Mouse (Mus musculus) embryonic facial prominence, embryonic 12.5 days (tissue): ENCODE results near the gene Scn4a. TPM values are rescaled to one million over a fixed set of nuclear protein-coding genes. Genes with fewer than 3 reads are reported as not detected.

ENCODE experiments used
- ATAC-seq: fragments of 200-750 bp; cut with Nextera tagmentation; 2 replicates; pipeline ENCODE4 v1.8.0; 2017; ENCODE audit not compliant: insufficient number of reproducible peaks, insufficient read depth, low FRiP score, low TSS enrichment
- H3K27ac ChIP-seq: fragments of 300-500 bp; sonication (generic); 2 replicates; pipeline ENCODE4 v1.5.1; 2016; ENCODE audit warnings: mild to moderate bottlenecking
- H3K27me3 ChIP-seq: fragments of 300-500 bp; sonication (generic); 2 replicates; pipeline ENCODE4 v1.6.1; 2016; ENCODE audit warnings: mild to moderate bottlenecking, moderate library complexity
- H3K36me3 ChIP-seq: fragments of 300-500 bp; sonication (generic); 2 replicates; pipeline ENCODE4 v1.6.1; 2016; ENCODE audit warnings: mild to moderate bottlenecking
- H3K4me1 ChIP-seq: fragments of 300-500 bp; sonication (generic); 2 replicates; pipeline ENCODE4 v1.6.1; 2016
- H3K4me2 ChIP-seq: fragments of 300-500 bp; sonication (generic); replicated peaks from 2 replicates; pipeline ENCODE4 v1.6.1; 2016; ENCODE audit warnings: mild to moderate bottlenecking, moderate library complexity
- H3K4me3 ChIP-seq: fragments of 300-500 bp; sonication (generic); 2 replicates; pipeline ENCODE4 v1.5.1; 2016; ENCODE audit warnings: mild to moderate bottlenecking
- H3K9ac ChIP-seq: fragments of 300-500 bp; sonication (generic); 2 replicates; pipeline ENCODE4 v1.6.1; 2016; ENCODE audit warnings: mild to moderate bottlenecking, moderate library complexity
- H3K9me3 ChIP-seq: fragments of 300-500 bp; sonication (generic); 2 replicates; pipeline ENCODE4 v1.6.1; 2016; ENCODE audit warnings: mild to moderate bottlenecking, moderate library complexity
- WGBS: fragments of 180-500 bp; shearing (Covaris S2); methylation state at CpG from one replicate; pipeline ENCODE4 v1.1.7; 2016; 5-methylcytosine and 5-hydroxymethylcytosine counted together
- polyA plus RNA-seq: library from polyadenylated mRNA; unstranded; fragments of >200 nt; fragmentation: Nextera tagmentation; extraction: Ambion mirVana; gene quantifications from 2 replicates; pipeline ENCODE4 v1.2.1, GENCODE M21; 2016

Gene Scn4a
- polyA plus RNA-seq, 1 experiment from 2014 or later = 0.05 TPM

GRCm38 (mm10) chr11:106310123-106310522, 43.0 kb downstream of the Scn4a start:
- WGBS = 61% methylated on average over 5 of the region's 5 CpGs
- Histone ChIP-seq H3K4me2 (no peak overlapping the region), H3K9me3 (no peaks in the 10 kb centered on the region), H3K4me1 (peaks cover 16% of the 10 kb centered on the region), H3K9ac (no peak overlapping the region), H3K36me3 (no peaks in the 10 kb centered on the region), H3K27me3 (no peaks in the 10 kb centered on the region), H3K27ac (no peak overlapping the region), H3K4me3 (no peak overlapping the region)
- ATAC-seq = no peak

DNA sequence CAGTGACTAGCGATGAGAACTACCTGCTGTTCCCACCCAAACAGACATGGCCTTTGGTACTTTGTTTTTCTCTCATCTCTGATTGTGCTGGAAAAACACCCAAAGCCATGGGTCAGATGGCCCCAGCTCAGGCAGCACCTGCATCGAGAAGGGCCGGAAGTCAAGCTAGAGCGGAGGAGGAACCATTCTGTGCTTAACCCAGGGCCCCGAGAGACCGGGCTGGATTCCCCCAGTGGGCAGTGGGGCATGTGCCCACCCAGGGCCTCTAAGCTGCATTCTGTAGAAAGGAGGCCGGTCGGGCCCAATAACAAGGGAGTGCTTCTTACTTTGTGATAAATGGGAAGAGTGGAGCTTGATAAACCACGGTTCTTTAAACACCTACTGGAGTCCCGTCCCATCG, 44.9 kb downstream of the Scn4a start:
- Histone ChIP-seq H3K9me3 (no peaks in the 10 kb centered on the region), H3K36me3 (no peaks in the 10 kb centered on the region), H3K27ac (no peak overlapping the region), H3K4me3 (no peak overlapping the region), H3K27me3 (no peaks in the 10 kb centered on the region), H3K4me1 (0 out of 2 replicates have a peak, but pooled peaks cover under 1% of the 10 kb centered on the region), H3K9ac (no peak overlapping the region), H3K4me2 (no peak overlapping the region)
- ATAC-seq = no peak
- WGBS = 81% methylated on average over 11 of the region's 11 CpGs

DNA sequence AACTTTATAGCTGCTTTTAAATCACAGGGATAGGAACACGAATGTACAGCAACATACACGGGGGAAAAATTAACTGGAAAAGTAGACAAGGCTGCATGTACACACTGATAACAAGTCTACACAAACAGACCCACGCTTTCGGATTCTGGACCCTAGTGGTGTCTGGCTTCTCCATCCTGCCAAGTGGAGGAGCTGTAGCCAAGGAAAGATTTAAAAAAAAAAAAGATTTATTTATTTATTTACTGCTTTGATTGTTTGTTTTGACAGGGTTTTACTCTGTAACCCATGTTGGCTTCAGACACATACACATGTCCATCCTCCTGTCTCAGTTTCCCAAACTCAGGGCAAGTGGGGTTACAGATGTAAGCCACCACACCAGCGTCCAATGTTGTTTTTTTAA, 45.7 kb downstream of the Scn4a start:
- H3K4me2 ChIP-seq = no peak overlapping the region
- no peaks in the 10 kb centered on the region for H3K4me1 ChIP-seq
- no peaks in the 10 kb centered on the region for H3K27me3 ChIP-seq
- H3K27ac ChIP-seq = no peak overlapping the region
- WGBS = 79% methylated on average over 5 of the region's 5 CpGs
- ATAC-seq = no peak
- no peak overlapping the region for H3K9ac ChIP-seq
- no peaks in the 10 kb centered on the region for H3K36me3 ChIP-seq
- no peaks in the 10 kb centered on the region for H3K9me3 ChIP-seq
- no peak overlapping the region for H3K4me3 ChIP-seq

- H3K9ac ChIP-seq = no peak overlapping the region
- H3K27me3 ChIP-seq = no peaks in the 10 kb centered on the region
- no peaks in the 10 kb centered on the region for H3K4me1 ChIP-seq
- H3K4me3 ChIP-seq = no peak overlapping the region
- ATAC-seq = no peak
- 90% methylated on average over 9 of the region's 9 CpGs for WGBS
- H3K27ac ChIP-seq = no peak overlapping the region
- no peaks in the 10 kb centered on the region for H3K36me3 ChIP-seq
- H3K9me3 ChIP-seq = no peaks in the 10 kb centered on the region
- no peak overlapping the region for H3K4me2 ChIP-seq
Observed at GRCm38 (mm10) chr11:106306758-106307157, 46.3 kb downstream of the Scn4a start.

DNA sequence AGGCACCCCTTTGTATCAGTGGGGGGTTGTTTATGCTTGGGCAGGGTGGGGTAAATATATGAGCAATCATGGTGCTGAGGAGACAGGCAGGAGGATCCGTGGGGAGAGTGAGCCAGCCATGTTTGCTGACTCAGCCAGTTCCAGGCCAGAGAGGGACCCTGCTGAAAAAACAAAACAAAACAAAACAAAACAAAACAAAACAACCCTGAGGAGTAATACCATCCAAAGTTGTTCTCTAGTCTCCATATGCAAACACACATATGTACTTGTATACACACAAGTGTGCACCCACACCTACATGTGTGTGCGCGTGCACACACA, 47.1 kb downstream of the Scn4a start:
- Histone ChIP-seq H3K9me3 (no peaks in the 10 kb centered on the region), H3K27ac (no peak overlapping the region), H3K27me3 (no peaks in the 10 kb centered on the region), H3K9ac (no peak overlapping the region), H3K4me3 (no peak overlapping the region), H3K36me3 (no peaks in the 10 kb centered on the region), H3K4me2 (no peak overlapping the region), H3K4me1 (no peaks in the 10 kb centered on the region)
- 80% methylated on average over 3 of the region's 3 CpGs for WGBS
- ATAC-seq = no peak

DNA sequence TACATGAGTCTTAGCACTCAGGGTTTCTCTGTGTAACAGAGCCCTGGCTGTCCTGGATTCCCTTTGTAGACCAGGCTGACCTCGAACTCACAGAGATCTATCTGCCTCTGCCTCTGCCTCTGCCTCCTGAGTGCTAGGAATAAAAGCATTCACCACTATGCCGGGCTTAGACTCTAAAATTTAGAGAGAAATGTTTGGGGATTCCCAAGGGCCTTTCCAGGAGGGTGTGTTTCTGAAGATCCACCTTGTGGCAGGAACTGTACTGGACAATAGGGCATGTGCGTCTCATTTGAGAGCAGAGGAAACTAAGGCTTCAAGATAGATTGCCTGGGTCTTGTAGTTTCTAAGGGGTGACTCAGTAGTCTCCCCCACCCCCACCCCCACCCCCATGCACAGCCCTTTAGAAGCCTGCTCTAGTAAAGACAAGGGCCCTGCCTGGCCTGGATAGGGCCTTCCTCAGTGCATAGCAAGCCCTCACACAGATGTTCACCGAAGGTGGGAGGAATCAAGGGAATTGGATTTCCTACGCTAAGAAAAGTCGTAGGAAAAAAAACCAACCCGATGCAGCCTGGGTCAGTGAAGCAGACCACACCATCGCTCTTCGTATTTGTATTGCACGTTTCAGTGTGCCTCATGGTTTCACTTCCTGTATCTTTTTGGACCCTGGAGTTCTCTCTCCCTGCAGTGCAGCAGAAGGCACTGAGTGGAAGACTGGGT, 47.6 kb downstream of the Scn4a start:
- no peak overlapping the region for H3K27ac ChIP-seq
- whole genome bisulfite sequencing = 75% methylated on average over 10 of the region's 10 CpGs
- no peak overlapping the region for H3K9ac ChIP-seq
- no peaks in the 10 kb centered on the region for H3K4me1 ChIP-seq
- H3K36me3 ChIP-seq = no peaks in the 10 kb centered on the region
- no peaks in the 10 kb centered on the region for H3K9me3 ChIP-seq
- H3K4me3 ChIP-seq = no peak overlapping the region
- no peaks in the 10 kb centered on the region for H3K27me3 ChIP-seq
- no peak for ATAC-seq
- no peak overlapping the region for H3K4me2 ChIP-seq

DNA sequence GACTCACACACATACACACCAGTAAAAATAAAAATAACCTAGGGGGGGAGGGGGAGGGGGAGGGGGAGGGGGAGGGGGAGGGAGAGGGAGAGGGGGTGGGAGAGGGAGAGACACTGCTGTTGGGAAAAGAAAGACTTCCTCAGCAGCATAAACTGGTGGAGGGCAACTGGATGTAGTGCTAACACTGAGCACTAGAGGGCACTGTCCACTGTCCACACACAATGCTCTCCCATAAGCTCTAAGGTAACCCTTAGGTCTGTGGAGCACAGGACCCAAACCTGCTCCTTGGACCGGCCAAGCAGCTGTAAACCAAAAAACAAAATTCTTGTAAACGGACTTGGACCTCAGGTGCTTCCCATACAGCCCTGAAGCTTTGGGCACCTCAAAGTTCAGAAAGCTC, 50.5 kb downstream of the Scn4a start:
- no peaks in the 10 kb centered on the region for H3K4me1 ChIP-seq
- H3K27ac ChIP-seq = no peak overlapping the region
- no peak overlapping the region for H3K4me2 ChIP-seq
- no peaks in the 10 kb centered on the region for H3K9me3 ChIP-seq
- H3K27me3 ChIP-seq = no peaks in the 10 kb centered on the region
- H3K9ac ChIP-seq = no peak overlapping the region
- no peak for ATAC-seq
- WGBS = 17% methylated on average over 2 of the region's 2 CpGs
- H3K36me3 ChIP-seq = no peaks in the 10 kb centered on the region
- no peak overlapping the region for H3K4me3 ChIP-seq

GRCm38 (mm10) chr11:106301765-106302164, 51.3 kb downstream of the Scn4a start, which contains the start of gene Gh:
TSS of gene Gh (minus strand) at chr11:106301865.
- 83% methylated on average over 9 of the region's 9 CpGs for WGBS
- no peaks in the 10 kb centered on the region for H3K36me3 ChIP-seq
- no peak within 1 kb of the TSS for H3K4me2 ChIP-seq
- H3K9ac ChIP-seq = no peak within 1 kb of the TSS; the same call in 1 of the 2 replicates
- no peak within 1 kb of the TSS for H3K4me3 ChIP-seq
- H3K9me3 ChIP-seq = no peaks in the 10 kb centered on the region
- H3K27ac ChIP-seq = no peak within 1 kb of the TSS
- ATAC-seq = no peak
- no peaks in the 10 kb centered on the region for H3K27me3 ChIP-seq
- H3K4me1 ChIP-seq = no peaks in the 10 kb centered on the region

- Histone ChIP-seq H3K27me3 (no peaks in the 10 kb centered on the region), H3K4me2 (no peak overlapping the region), H3K4me1 (0 out of 2 replicates have a peak, but pooled peaks cover 2% of the 10 kb centered on the region), H3K9me3 (no peaks in the 10 kb centered on the region), H3K36me3 (no peaks in the 10 kb centered on the region), H3K9ac (no peak overlapping the region), H3K4me3 (no peak overlapping the region), H3K27ac (no peak overlapping the region)
- 85% methylated on average over 2 of the region's 2 CpGs for WGBS
- no peak for ATAC-seq
Observed at GRCm38 (mm10) chr11:106291861-106292260, 61.2 kb downstream of the Scn4a start.

DNA sequence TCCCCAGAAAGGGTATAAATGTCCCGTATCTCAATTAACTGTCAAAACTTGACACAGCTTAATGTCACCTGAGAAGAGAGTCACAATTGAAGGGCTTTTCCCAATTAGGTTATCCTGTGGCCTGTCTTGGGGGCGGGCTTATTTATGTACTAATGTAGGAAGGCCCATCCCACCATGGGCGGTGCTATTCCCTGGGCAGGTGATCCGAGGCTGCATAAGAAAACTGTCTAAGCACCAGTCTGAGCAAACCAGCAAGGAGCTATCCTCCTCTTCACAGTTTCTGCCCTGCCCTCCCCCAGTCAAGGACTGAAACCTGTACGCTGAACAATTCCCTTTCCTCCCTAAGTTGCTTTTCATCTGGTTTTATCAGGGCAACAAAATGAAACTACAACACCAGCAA, 62.7 kb downstream of the Scn4a start:
- H3K4me2 ChIP-seq = no peak overlapping the region
- H3K9ac ChIP-seq = no peak overlapping the region
- H3K36me3 ChIP-seq = no peaks in the 10 kb centered on the region
- H3K27ac ChIP-seq = no peak overlapping the region
- 0 out of 2 replicates have a peak, but pooled peaks cover 2% of the 10 kb centered on the region for H3K4me1 ChIP-seq
- no peaks in the 10 kb centered on the region for H3K27me3 ChIP-seq
- H3K4me3 ChIP-seq = no peak overlapping the region
- ATAC-seq = no peak
- WGBS = 89% methylated on average over 5 of the region's 5 CpGs
- no peaks in the 10 kb centered on the region for H3K9me3 ChIP-seq

GRCm38 (mm10) chr11:106289369-106289768, 63.7 kb downstream of the Scn4a start:
- H3K9me3 ChIP-seq = no peaks in the 10 kb centered on the region
- no peaks in the 10 kb centered on the region for H3K27me3 ChIP-seq
- ATAC-seq = no peak
- H3K27ac ChIP-seq = no peak overlapping the region
- no peaks in the 10 kb centered on the region for H3K36me3 ChIP-seq
- no peak overlapping the region for H3K4me2 ChIP-seq
- H3K9ac ChIP-seq = no peak overlapping the region
- no peak overlapping the region for H3K4me3 ChIP-seq
- 0 out of 2 replicates have a peak, but pooled peaks cover 2% of the 10 kb centered on the region for H3K4me1 ChIP-seq
- 69% methylated on average over 8 of the region's 8 CpGs for WGBS

GRCm38 (mm10) chr11:106286987-106287386, 66.1 kb downstream of the Scn4a start:
- H3K4me1 ChIP-seq = 0 out of 2 replicates have a peak, but pooled peaks cover 2% of the 10 kb centered on the region
- no peak overlapping the region for H3K4me2 ChIP-seq
- H3K27ac ChIP-seq = no peak overlapping the region
- 60% methylated on average over 11 of the region's 11 CpGs for WGBS
- no peaks in the 10 kb centered on the region for H3K36me3 ChIP-seq
- no peaks in the 10 kb centered on the region for H3K27me3 ChIP-seq
- H3K9ac ChIP-seq = no peak overlapping the region
- H3K4me3 ChIP-seq = no peak overlapping the region
- H3K9me3 ChIP-seq = no peaks in the 10 kb centered on the region
- ATAC-seq = no peak
